Mouse (Mus musculus) B cell, adult 67 days (primary cell): ENCODE data around the gene 2010300C02Rik. TPM values are rescaled to one million over a fixed set of nuclear protein-coding genes. Genes with fewer than 3 reads are reported as not detected.

Experiments
- total RNA-seq, 2 experiments: library from RNA; stranded (reverse); gene quantifications; 4 replicates each; pipeline ENCODE4 v1.2.4; 2023

2010300C02Rik gene
- total RNA-seq: under 1 TPM in 1 of 2 experiments, not detected in 1; 0.26 TPM

GRCm38 (mm10) chr1:37719761-37720640, at the start of gene 2010300C02Rik:
2010300C02Rik (minus strand) TSS chr1:37720085.

Other genes with a start within 250 kb of the 2010300C02Rik start
- gene Mgat4a, start 179.1 kb downstream of the 2010300C02Rik start, total RNA-seq: 10 to 100 TPM; 65.6 to 77.6 TPM
- 1 to 10 TPM; 7.6 to 8.9 TPM for gene Tsga10, start 146.3 kb upstream of the 2010300C02Rik start, total RNA-seq
- 1 to 10 TPM; 3.3 to 3.9 TPM for gene Lipt1, start 151.7 kb upstream of the 2010300C02Rik start, total RNA-seq
- 10 to 100 TPM; 25.7 to 40.3 TPM for gene Mitd1, start 170.3 kb upstream of the 2010300C02Rik start, total RNA-seq
- gene Mrpl30, start 170.4 kb upstream of the 2010300C02Rik start, total RNA-seq: 100 to 1,000 TPM in 1 of 2 experiments, 10 to 100 TPM in 1; 94.7 to 130 TPM
- not detected for gene Lyg2, start 196.4 kb upstream of the 2010300C02Rik start, total RNA-seq
- gene Lyg1, start 237.7 kb upstream of the 2010300C02Rik start, total RNA-seq: not detected